Mouse (Mus musculus) neural tube, embryonic 15.5 days (tissue): Measurements from ENCODE around the gene Traip. TPM values are rescaled to one million over a fixed set of nuclear protein-coding genes. Genes with fewer than 3 reads are reported as not detected.
A peak's percentile ranks its signal among the peaks of the same experiment; 100 is the strongest.

Source experiments
- ATAC-seq: fragments of 200-750 bp; cut with Nextera tagmentation; 2 replicates; pipeline ENCODE4 v1.8.0; 2017; ENCODE audit warnings: mild to moderate bottlenecking, moderate TSS enrichment, moderate library complexity; ENCODE audit not compliant: low FRiP score
- H3K27ac ChIP-seq: fragments of 300-500 bp; sonication (generic); replicated peaks from 2 replicates; pipeline ENCODE4 v1.5.1; 2015; ENCODE audit warnings: mild to moderate bottlenecking, inconsistent platforms
- H3K27me3 ChIP-seq: fragments of 300-500 bp; sonication (generic); replicated peaks from 2 replicates; pipeline ENCODE4 v1.6.1; 2015; ENCODE audit warnings: inconsistent platforms
- H3K36me3 ChIP-seq: fragments of 300-500 bp; sonication (generic); 2 replicates; pipeline ENCODE4 v1.6.1; 2015; ENCODE audit warnings: inconsistent platforms
- H3K4me1 ChIP-seq: fragments of 300-500 bp; sonication (generic); 2 replicates; pipeline ENCODE4 v1.6.1; 2015; ENCODE audit warnings: inconsistent platforms
- H3K4me2 ChIP-seq: fragments of 300-500 bp; sonication (generic); 2 replicates; pipeline ENCODE4 v1.6.1; 2015; ENCODE audit warnings: inconsistent platforms, mild to moderate bottlenecking, moderate library complexity
- H3K4me3 ChIP-seq: fragments of 300-500 bp; sonication (generic); replicated peaks from 2 replicates; pipeline ENCODE4 v1.5.1; 2015; ENCODE audit warnings: mild to moderate bottlenecking, inconsistent platforms
- H3K9ac ChIP-seq: fragments of 300-500 bp; sonication (generic); replicated peaks from 2 replicates; pipeline ENCODE4 v1.6.1; 2015; ENCODE audit warnings: mild to moderate bottlenecking, inconsistent platforms
- H3K9me3 ChIP-seq: fragments of 300-500 bp; sonication (generic); replicated peaks from 2 replicates; pipeline ENCODE4 v1.6.1; 2016; ENCODE audit warnings: inconsistent platforms
- WGBS: fragments of 180-500 bp; shearing (Covaris S2); methylation state at CpG from one replicate; pipeline ENCODE4 v1.1.7; 2015; ENCODE audit warnings: mixed read lengths; 5-methylcytosine and 5-hydroxymethylcytosine counted together
- polyA plus RNA-seq: library from polyadenylated mRNA; unstranded; fragments of >200 nt; fragmentation: Nextera tagmentation; extraction: Ambion mirVana; gene quantifications from 2 replicates; pipeline ENCODE4 v1.2.1, GENCODE M21; 2015

Traip gene
- polyA plus RNA-seq, 1 experiment from 2014 or later = 6.1 TPM

- WGBS = under 1% methylated on average over 40 of the region's 41 CpGs
- no peak overlapping the region for H3K27ac ChIP-seq
- H3K9me3 ChIP-seq = no peaks in the 10 kb centered on the region
Observed at GRCm38 (mm10) chr9:107935790-107936214, 14.1 kb upstream of the Traip start.

GRCm38 (mm10) chr9:107936215-107936822, 13.6 kb upstream of the Traip start:
- H3K9me3 ChIP-seq = no peaks in the 10 kb centered on the region
- H3K27me3 ChIP-seq = 0 out of 2 replicates have a peak, but pooled peaks cover 8% of the 10 kb centered on the region
- peak; percentile 58; the same call in 1 of the 2 replicates for ATAC-seq
- H3K36me3 ChIP-seq = no peaks in the 10 kb centered on the region
- peak overlapping the region; percentile 64 for H3K9ac ChIP-seq
- H3K4me3 ChIP-seq = peak overlapping the region; percentile 60
- H3K4me1 ChIP-seq = peaks cover 35% of the 10 kb centered on the region
- no peak overlapping the region for H3K27ac ChIP-seq
- peak overlapping the region; percentile 96 for H3K4me2 ChIP-seq
- 0% methylated on average over 29 of the region's 29 CpGs for WGBS

More at GRCm38 (mm10) chr9:107935790-107936214, 14.1 kb upstream of the Traip start:
- peak overlapping the region; percentile 96 for H3K4me2 ChIP-seq
- H3K4me1 ChIP-seq = peaks cover 35% of the 10 kb centered on the region
- peak overlapping the region; percentile 60 for H3K4me3 ChIP-seq
- peak; percentile 42; the same call in 1 of the 2 replicates for ATAC-seq
- H3K9ac ChIP-seq = peak overlapping the region; percentile 64
- H3K27me3 ChIP-seq = 0 out of 2 replicates have a peak, but pooled peaks cover 8% of the 10 kb centered on the region
- no peaks in the 10 kb centered on the region for H3K36me3 ChIP-seq

- Histone ChIP-seq H3K27ac (no peak overlapping the region), H3K4me3 (peak overlapping the region; percentile 60), H3K4me2 (peak overlapping the region; percentile 96), H3K27me3 (0 out of 2 replicates have a peak, but pooled peaks cover 8% of the 10 kb centered on the region), H3K4me1 (peaks cover 34% of the 10 kb centered on the region), H3K9me3 (no peaks in the 10 kb centered on the region), H3K9ac (peak overlapping the region; percentile 64; the same call in 1 of the 2 replicates), H3K36me3 (no peaks in the 10 kb centered on the region)
- 3% methylated on average over 3 of the region's 3 CpGs for WGBS
- no peak for ATAC-seq
Observed at GRCm38 (mm10) chr9:107936831-107937230, 13.1 kb upstream of the Traip start.

- H3K9me3 ChIP-seq = no peaks in the 10 kb centered on the region
- no peak overlapping the region for H3K4me3 ChIP-seq
- 92% methylated on average over 31 of the region's 31 CpGs for WGBS
- H3K9ac ChIP-seq = no peak overlapping the region
- no peak overlapping the region for H3K27ac ChIP-seq
- H3K4me2 ChIP-seq = no peak overlapping the region
- no peak for ATAC-seq
- H3K27me3 ChIP-seq = no peaks in the 10 kb centered on the region
- 0 out of 2 replicates have a peak, but pooled peaks cover 2% of the 10 kb centered on the region for H3K36me3 ChIP-seq
- peaks cover 15% of the 10 kb centered on the region for H3K4me1 ChIP-seq
Observed at GRCm38 (mm10) chr9:107947241-107948194, 2.4 kb upstream of the Traip start.

GRCm38 (mm10) chr9:107949184-107949921, 583 bp upstream of the Traip start:
- Histone ChIP-seq H3K9me3 (no peaks in the 10 kb centered on the region), H3K9ac (no peak overlapping the region), H3K4me3 (no peak overlapping the region), H3K36me3 (0 out of 2 replicates have a peak, but pooled peaks cover 2% of the 10 kb centered on the region), H3K4me2 (no peak overlapping the region), H3K27me3 (no peaks in the 10 kb centered on the region), H3K27ac (no peak overlapping the region), H3K4me1 (peaks cover 15% of the 10 kb centered on the region)
- 84% methylated on average over 13 of the region's 13 CpGs for WGBS
- no peak for ATAC-seq

GRCm38 (mm10) chr9:107950460-107951355, 772 bp downstream of the Traip start:
- H3K9ac ChIP-seq = peak overlapping the region; percentile 43
- H3K4me2 ChIP-seq = peak overlapping the region; percentile 77
- H3K27me3 ChIP-seq = no peaks in the 10 kb centered on the region
- ATAC-seq = peak; percentile 96
- H3K36me3 ChIP-seq = 0 out of 2 replicates have a peak, but pooled peaks cover 2% of the 10 kb centered on the region
- WGBS = 16% methylated on average over 45 of the region's 45 CpGs
- H3K27ac ChIP-seq = peak overlapping the region; percentile 83
- H3K4me1 ChIP-seq = peaks cover 15% of the 10 kb centered on the region
- no peaks in the 10 kb centered on the region for H3K9me3 ChIP-seq
- peak overlapping the region; percentile 55 for H3K4me3 ChIP-seq

- H3K27ac ChIP-seq = no peak overlapping the region
- no peaks in the 10 kb centered on the region for H3K9me3 ChIP-seq
- no peak for ATAC-seq
- peaks cover 5% of the 10 kb centered on the region; the same call in 1 of the 2 replicates for H3K36me3 ChIP-seq
- peaks cover 10% of the 10 kb centered on the region for H3K4me1 ChIP-seq
- no peak overlapping the region for H3K9ac ChIP-seq
- H3K27me3 ChIP-seq = no peaks in the 10 kb centered on the region
- H3K4me3 ChIP-seq = no peak overlapping the region
- no peak overlapping the region for H3K4me2 ChIP-seq
- WGBS = 78% methylated on average over 6 of the region's 6 CpGs
Observed at GRCm38 (mm10) chr9:107955613-107956289, 5.8 kb downstream of the Traip start.

GRCm38 (mm10) chr9:107957141-107957540, 7.2 kb downstream of the Traip start:
- H3K9ac ChIP-seq = no peak overlapping the region
- no peak for ATAC-seq
- no peaks in the 10 kb centered on the region for H3K27me3 ChIP-seq
- H3K9me3 ChIP-seq = no peaks in the 10 kb centered on the region
- 21% methylated on average over 6 of the region's 6 CpGs for WGBS
- H3K4me1 ChIP-seq = peaks cover 15% of the 10 kb centered on the region
- no peak overlapping the region for H3K4me3 ChIP-seq
- peaks cover 5% of the 10 kb centered on the region; the same call in 1 of the 2 replicates for H3K36me3 ChIP-seq
- H3K4me2 ChIP-seq = no peak overlapping the region
- H3K27ac ChIP-seq = no peak overlapping the region

GRCm38 (mm10) chr9:107959896-107960295, 10.0 kb downstream of the Traip start:
- Histone ChIP-seq H3K4me1 (peaks cover 17% of the 10 kb centered on the region), H3K27ac (no peak overlapping the region), H3K9ac (0 out of 2 replicates have a peak overlapping the region, but pooled peaks have one; percentile 10), H3K4me2 (no peak overlapping the region), H3K4me3 (no peak overlapping the region), H3K36me3 (peaks cover 5% of the 10 kb centered on the region; the same call in 1 of the 2 replicates), H3K27me3 (no peaks in the 10 kb centered on the region), H3K9me3 (no peaks in the 10 kb centered on the region)
- WGBS = 56% methylated on average over 6 of the region's 6 CpGs
- no peak for ATAC-seq

- H3K36me3 ChIP-seq = peaks cover 5% of the 10 kb centered on the region; the same call in 1 of the 2 replicates
- H3K9me3 ChIP-seq = no peaks in the 10 kb centered on the region
- WGBS = 83% methylated on average over 4 of the region's 4 CpGs
- peak overlapping the region; percentile 37 for H3K4me2 ChIP-seq
- peak overlapping the region; percentile 70 for H3K27ac ChIP-seq
- no peaks in the 10 kb centered on the region for H3K27me3 ChIP-seq
- no peak overlapping the region for H3K4me3 ChIP-seq
- 0 out of 2 replicates have a peak overlapping the region, but pooled peaks have one; percentile 10 for H3K9ac ChIP-seq
- no peak for ATAC-seq
- H3K4me1 ChIP-seq = peaks cover 17% of the 10 kb centered on the region
Observed at GRCm38 (mm10) chr9:107960928-107961327, 11.0 kb downstream of the Traip start.
